Mouse (Mus musculus) NIH3T3 (cell line): ENCODE results near the gene Mrpl1.

Experiments used
- DNase-seq: peaks from one replicate; pipeline ENCODE4 v3.0.0-alpha.2; 2012; ENCODE audit warnings: low read depth

Mrpl1 gene

DNA sequence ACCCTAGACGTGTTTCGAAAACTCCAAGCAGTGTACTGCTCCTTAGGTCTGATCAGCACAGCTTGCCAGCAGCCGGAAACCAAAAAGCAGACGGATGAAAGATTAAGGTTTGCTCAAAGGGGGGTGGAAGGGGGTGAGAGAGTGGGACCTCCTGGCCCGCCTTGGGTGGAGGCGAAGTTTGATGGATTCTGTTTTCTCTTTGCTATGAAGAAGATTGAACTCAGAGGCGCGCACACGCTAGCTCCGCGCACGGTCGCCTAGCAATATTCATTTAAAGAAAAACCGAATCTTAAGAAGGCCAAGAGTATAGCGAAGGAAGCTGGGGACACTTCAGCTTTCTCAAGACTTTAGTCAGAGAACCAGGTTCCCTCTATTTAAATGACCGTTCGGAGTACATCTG lies at the start of gene Mrpl1:
Gene Mrpl1 (plus strand): TSS at position 35 of the 400 bp plus-strand sequence.
- DNase-seq = peak; percentile 60

DNA sequence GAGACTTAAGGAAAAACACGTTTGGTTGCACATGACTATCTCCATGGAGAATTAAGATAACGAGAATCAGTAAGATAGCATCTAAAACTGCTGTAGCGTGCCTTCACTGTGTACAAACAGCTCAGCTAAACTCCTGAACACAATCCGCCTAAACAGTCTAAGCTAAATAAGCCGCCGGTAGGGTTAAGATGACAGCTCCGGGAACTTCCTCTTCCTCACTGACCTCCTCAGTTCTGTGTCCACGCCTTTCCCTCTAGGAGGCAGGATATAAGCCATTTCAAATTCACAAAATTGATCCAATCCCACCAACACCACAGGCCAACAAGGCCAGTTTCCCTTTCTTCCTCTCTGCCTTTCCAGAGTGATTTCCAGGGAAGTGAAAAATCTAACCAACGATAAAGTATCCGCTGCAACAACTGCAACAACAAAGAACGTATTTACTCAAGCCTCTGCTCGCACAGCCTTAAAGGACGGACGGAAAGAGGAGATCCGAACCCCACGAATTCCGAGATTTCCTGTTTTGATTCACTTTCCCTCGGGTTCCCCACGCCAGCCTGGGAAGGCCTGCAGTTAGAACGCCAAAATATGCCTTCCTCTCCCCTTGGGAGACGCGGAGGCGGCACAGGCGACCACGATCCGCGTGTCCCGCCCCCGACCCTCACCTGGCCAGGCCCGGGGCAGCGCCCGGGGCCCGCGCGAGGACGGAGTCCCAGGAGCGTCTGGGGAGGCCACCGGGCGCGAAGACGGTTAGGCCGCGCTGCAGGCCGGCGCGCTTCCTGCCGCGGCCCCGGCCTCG lies 48.6 kb upstream of the Mrpl1 start:
- peak; percentile 64 for DNase-seq

DNA sequence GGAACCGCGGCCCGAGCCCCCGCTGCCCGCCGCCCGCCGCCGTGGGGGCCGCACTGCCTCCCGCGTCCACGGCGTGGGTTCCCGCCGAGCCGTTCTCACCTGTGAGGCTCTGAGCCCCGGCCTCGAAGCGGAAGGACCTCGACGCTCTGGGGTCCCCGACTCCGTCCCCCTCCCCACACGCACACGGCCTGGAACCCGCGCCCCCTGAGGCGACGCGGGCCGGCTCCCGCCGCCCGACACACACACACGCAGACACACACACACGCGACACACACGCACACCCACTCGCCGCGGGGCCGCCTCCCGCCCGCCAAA lies 48.1 kb upstream of the Mrpl1 start:
- DNase-seq = peak; percentile 41

DNA sequence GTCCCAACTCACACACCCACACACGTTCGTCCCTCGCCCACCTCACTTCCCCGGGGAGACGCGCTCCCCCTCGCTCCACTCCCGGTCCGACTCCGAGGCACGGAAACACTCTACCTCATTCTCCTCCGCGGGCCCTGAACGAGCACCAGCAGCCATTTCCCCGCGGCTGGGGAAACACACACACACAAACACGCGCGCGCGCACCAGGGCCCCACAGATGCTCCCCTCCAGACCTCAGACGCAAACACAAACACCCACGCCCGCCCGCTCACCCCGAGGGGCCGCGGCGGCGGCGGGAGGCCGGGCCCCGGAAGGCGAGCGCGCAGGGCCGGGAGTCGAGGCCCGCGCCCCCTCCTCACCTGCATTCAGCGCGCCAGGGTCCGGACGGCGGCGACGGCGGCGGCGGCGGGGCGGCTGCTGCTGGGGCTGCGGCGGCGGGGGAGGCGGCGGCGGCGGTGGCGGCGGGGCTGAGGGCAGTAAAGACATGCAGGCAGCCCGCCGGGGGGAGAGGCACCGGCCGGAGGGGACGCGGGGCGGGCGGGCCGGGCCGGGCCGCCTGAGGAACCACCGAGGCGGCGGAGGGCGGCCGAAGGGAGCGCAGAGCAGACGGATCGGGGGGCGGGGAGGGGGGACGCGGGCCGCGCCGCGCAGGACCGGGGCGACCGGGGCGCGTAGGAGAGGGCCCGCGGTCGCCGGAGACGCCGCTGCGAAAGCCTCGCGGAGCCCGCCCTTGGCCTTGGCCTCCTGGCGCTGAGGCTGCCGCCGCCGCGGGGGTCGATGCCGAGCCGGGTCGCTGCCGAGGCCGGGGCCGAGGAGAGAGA lies 47.5 kb upstream of the Mrpl1 start:
- peak; percentile 66 for DNase-seq

DNA sequence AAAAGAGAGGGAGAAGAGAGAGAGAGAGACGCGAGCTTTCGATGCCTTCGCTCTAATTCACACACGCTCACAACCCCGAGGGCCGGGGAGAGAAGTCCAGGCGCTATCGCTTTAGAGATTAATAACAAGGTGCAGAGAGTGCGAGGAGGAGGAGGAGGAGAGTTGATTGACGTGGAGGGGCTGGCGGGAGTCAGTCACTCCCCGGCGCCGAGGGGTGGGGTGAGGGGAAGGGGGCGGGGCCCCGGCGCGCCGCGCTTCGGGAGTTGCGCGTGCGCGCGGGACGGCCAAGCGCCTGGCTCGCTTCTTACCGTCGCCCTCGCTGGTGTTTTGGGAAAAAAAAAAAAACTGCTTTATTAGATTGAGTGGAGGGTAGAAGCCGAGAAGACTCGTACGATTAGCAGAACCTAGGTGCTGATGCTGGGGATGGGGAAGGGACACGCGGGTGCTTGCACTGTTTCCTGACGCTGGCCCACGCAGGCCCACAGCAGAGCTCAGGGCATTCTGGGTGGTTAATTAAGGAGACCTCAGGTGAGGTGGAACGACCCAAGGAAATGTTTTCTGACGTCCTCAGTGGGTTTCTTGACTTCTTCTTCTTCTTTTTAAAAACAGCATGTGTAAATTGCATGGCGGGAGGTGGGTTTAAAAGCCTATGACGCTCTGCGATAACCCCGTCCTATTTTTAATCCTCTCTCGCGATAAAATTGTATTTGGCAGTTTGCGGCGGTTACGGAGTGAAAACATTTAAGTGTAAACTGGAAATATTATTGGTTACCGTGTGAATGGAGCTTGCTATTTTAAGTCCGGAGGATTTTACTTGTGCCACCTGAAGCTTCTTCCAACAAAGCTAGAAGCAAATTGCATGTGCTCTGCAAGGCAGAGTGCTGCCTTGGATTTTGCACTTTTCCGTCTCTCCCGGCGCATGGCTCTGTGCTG lies 46.6 kb upstream of the Mrpl1 start:
- peak; percentile 90 for DNase-seq

GRCm38 (mm10) chr5:96163396-96164020 lies 45.8 kb upstream of the Mrpl1 start:
- peak; percentile 2 for DNase-seq

GRCm38 (mm10) chr5:96164021-96164411 lies 45.3 kb upstream of the Mrpl1 start, which contains the start of gene Cnot6l:
Cnot6l (minus strand) TSS chr5:96164171.
- DNase-seq = peak; percentile 7

GRCm38 (mm10) chr5:96166761-96167160 lies 42.5 kb upstream of the Mrpl1 start:
- DNase-seq = no peak

GRCm38 (mm10) chr5:96170443-96170842 lies 38.9 kb upstream of the Mrpl1 start:
- no peak for DNase-seq

DNA sequence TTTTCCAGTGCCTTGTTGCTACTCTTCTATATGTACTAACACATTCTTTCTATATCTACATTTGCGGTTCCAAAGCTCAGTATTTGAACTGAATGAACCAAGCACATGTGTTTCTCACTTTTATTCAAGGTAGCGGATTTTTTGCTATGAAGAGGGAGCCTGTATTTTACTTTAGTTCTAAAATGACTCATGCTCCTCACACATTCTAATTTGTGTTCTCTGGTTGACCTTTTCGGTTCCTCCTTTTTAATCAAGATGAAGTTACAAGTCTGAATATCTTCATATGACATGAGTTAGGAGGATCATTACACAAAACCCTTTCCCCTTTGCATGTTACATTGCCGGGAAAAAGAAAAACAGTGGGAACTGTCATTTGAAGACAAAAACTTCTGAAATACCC lies 37.5 kb upstream of the Mrpl1 start:
- DNase-seq = no peak

DNA sequence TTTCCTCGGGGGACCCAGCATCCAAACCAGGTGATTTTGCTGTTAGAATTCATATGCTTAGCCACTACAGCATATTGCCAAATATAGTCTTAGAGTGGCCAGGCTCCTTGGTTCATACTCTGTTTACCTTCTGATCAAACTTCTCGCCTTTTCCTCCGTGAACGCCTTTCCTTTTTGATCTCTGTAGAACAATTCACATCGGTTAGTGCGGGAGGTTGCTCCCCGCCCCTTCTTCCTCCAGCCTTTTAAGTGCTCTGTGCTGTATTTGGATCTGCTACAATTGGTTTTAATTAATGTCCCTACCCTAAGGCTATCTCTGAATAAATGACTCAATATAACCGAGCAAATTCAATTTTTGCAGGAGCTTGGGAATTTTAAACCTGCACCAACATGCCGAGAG lies 33.2 kb upstream of the Mrpl1 start:
- DNase-seq = no peak

GRCm38 (mm10) chr5:96176879-96177358 lies 32.4 kb upstream of the Mrpl1 start:
- no peak for DNase-seq

- DNase-seq = no peak
Observed at GRCm38 (mm10) chr5:96183211-96183610, 26.1 kb upstream of the Mrpl1 start.

DNA sequence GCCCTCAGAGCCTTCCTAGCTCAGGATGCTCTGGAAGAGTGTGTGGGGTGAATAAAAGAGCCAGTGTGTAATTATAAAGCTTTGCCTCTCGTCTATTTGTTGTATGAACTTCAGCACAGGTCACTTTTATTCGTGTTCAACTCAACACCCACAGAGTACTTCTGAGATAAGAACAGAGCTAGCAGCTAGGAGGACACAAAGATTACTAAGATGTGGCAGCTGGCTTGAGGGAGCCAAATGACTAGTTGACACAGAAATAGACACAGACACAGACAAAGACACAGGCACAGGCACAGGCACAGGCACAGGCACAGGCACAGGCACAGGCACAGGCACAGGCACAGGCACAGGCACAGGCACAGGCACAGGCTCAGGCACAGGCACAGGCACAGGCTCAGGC lies 25.3 kb upstream of the Mrpl1 start:
- no peak for DNase-seq

- no peak for DNase-seq
Observed at GRCm38 (mm10) chr5:96189761-96190160, 19.5 kb upstream of the Mrpl1 start.

DNA sequence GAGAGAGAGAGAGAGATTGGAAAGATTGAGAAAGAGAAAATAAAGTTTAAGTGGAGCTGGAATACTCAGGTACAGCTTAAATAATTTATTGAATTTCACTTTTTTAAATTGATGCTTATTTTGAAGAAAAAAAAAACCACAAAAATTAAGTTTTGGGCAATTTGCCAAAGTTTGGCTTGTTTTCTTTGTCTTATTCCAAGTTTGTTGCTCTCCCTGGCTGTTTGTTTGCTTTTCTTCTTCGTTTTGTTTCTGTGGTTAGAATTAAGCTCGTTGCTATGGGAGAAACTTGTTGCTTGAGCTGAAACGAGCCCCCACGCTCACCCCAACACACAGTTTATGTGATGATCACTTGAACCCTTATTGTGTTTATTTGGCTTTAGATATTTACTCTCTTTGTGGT lies 18.0 kb upstream of the Mrpl1 start:
- no peak for DNase-seq

DNA sequence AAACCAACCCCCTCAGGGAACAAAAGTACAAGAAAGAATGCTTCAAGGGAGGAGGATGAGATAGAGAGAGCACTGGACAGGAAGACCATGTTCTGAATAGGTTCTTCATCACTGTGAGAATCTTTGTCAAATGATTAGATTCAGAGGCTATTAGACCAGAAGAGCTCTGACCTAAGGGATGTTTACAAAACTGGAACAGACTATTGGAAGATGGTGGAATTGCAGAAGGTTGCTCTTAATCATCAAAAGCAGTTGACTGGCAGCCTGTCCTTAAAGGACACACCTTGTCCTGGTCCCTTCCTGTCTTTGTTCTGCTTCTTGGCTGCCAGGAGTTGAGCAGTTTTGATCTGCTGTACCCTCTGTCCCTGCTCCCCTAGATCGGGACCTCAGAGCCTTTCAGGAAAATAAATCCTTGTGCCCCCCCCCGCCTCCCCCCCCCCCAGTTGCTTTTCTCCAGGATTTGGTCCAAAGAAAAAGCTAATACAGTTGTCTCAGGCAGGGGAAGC lies 12.7 kb upstream of the Mrpl1 start:
- no peak for DNase-seq

- no peak for DNase-seq
Observed at GRCm38 (mm10) chr5:96198271-96198670, 11.0 kb upstream of the Mrpl1 start.

- DNase-seq = no peak
Observed at GRCm38 (mm10) chr5:96200269-96200668, 9.0 kb upstream of the Mrpl1 start.

DNA sequence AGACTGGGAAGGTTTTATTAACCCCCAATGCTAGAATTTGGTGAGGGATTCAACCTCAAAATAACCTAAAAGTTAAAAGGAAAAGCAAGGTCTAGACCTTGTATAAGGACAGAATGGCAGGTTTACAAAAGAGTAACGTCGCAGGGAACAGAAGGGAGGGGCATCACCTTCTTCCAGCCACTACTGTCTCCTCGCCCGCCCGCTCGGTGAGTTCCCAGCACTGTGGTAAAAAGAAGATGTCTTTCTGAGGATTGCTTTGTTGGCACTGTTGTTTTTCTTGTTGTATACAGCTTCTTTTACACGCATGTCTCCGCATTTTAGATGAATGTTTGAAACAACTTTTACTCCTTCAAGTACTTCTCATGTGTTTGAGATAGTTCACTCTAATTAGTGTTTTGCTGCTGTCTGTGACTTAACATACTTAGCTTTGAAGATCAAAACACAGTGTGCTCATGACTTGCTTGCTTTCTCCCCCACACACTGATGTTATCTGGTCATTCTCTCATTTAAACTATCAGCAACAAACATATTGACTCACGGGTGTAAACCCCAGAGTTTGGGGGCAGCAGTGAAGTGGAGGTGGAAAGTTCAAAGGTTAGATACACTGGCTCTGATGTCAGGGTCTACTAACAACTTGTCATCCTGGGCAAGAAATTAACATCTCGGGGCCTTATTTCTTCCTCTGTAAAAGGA lies 7.7 kb upstream of the Mrpl1 start:
- no peak for DNase-seq

GRCm38 (mm10) chr5:96206897-96207296 lies 2.4 kb upstream of the Mrpl1 start:
- DNase-seq = peak; percentile 81
